Mouse (Mus musculus): ENCODE data around the gene Polr2e.

The Polr2e gene

GRCm38 (mm10) chr10:79987771-79988505 lies 51.7 kb downstream of the Polr2e start:
- DNase-seq (ENCODE audit: low read depth): no peak

DNA sequence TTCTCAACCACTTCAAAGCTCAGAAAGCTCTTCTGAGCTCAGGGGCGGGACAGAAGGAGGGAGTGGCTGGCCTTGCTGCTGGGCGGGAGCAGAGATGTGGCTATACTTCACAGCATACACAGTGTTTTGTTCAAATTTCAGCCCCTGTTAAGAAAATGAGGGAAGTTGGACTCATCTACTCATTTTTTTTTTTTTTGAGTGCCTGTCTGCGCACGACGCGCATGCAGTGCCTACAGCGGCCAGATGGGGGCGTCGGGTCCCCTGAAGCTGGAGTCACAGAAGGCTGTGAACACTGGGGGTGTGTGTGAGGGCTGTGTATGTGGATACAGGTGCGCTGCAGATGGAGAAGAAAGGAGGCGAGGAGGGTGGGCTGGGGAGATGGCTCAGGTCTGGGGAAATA lies 52.6 kb downstream of the Polr2e start:
- DNase-seq (ENCODE audit: low read depth): peak; percentile 76

DNA sequence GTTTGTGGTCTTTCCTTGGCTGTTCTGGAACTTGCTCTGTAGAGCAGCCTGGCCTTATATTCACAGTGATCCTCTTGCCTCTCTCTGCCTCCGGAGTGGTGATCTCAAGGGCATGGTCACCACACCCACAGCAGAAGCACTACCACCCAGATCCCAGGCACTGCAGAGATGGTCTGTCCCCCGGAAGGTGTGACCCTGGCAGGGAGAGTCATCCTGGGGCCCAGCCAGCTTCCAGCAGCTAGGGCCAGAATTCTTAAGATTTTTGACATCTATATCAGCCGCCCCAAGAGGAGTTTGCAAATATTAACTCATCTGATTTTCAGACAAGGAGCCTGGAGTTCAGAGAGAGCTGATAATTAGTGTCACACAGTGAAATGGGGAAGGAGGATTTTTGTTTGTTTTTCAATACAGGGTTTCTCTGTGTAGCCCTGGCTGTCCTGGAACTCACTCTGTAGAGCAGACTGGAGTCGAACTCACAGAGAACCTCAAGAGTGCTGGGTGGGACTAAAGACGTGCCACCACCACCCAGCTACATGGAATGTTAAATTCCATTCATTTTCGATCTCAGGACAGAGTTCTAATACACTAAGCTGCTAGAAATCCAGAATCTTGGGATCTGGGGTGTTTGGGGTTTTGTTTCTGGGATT lies 53.2 kb downstream of the Polr2e start:
- no peak for DNase-seq (ENCODE audit: low read depth)

All from c-Kit-positive CD71-positive TER-119-negative erythroid progenitor cells, embryonic 14.5 days (primary cell).